Mouse (Mus musculus) brown adipose tissue, adult 24 weeks (tissue): ENCODE data around the gene Nags. TPM values are rescaled to one million over a fixed set of nuclear protein-coding genes. Genes with fewer than 3 reads are reported as not detected.

Experiments used
- H3K27ac ChIP-seq: fragments of 200-500 bp; replicated peaks from 2 replicates; pipeline ENCODE4 v1.5.1; 2012; ENCODE audit warnings: low read depth, mild to moderate bottlenecking, low read length
- H3K4me1 ChIP-seq: fragments of 200-500 bp; 2 replicates; pipeline ENCODE4 v1.6.1; 2012; ENCODE audit warnings: low read length, mixed read lengths; ENCODE audit not compliant: control insufficient read depth, insufficient read depth, insufficient read length
- H3K4me3 ChIP-seq: fragments of 200-500 bp; 2 replicates; pipeline ENCODE4 v1.5.1; 2012; ENCODE audit warnings: low read depth, mild to moderate bottlenecking, low read length, moderate library complexity; ENCODE audit not compliant: insufficient read depth
- polyA plus RNA-seq: library from polyadenylated mRNA; stranded (reverse); fragments of >200 nt; gene quantifications from 2 replicates; pipeline ENCODE4 v1.2.4, GENCODE M21; 2012; ENCODE audit not compliant: missing spikeins, insufficient read depth, insufficient read length

Gene Nags
- polyA plus RNA-seq: not detected in 2 replicates

GRCm38 (mm10) chr11:102145471-102146001 lies at the start of gene Nags:
Gene Nags, plus strand, starts transcription at chr11:102145513.
- Histone ChIP-seq H3K27ac (no peak within 1 kb of the TSS), H3K4me3 (peak within 1 kb of the TSS; percentile 19; the same call in 1 of the 2 replicates), H3K4me1 (no peaks in the 10 kb centered on the region; the same call in 1 of the 2 replicates)

GRCm38 (mm10) chr11:102095676-102096075 lies 49.6 kb upstream of the Nags start:
- Histone ChIP-seq H3K27ac (no peak overlapping the region), H3K4me1 (no peaks in the 10 kb centered on the region), H3K4me3 (no peak overlapping the region)

- Histone ChIP-seq H3K4me1 (no peaks in the 10 kb centered on the region), H3K27ac (no peak overlapping the region), H3K4me3 (no peak overlapping the region)
These were observed 48.9 kb upstream of the Nags start for GRCm38 (mm10) chr11:102096446-102096845.

- Histone ChIP-seq H3K27ac (no peak overlapping the region), H3K4me3 (peak overlapping the region; percentile 38), H3K4me1 (no peaks in the 10 kb centered on the region)
These were observed 48.4 kb upstream of the Nags start for GRCm38 (mm10) chr11:102096887-102097391.

GRCm38 (mm10) chr11:102101219-102101618 lies 44.1 kb upstream of the Nags start, which contains the start of gene Ppy:
Gene Ppy, minus strand, starts transcription at chr11:102101319.
- no peak within 1 kb of the TSS for H3K27ac ChIP-seq
- no peak within 1 kb of the TSS for H3K4me3 ChIP-seq
- H3K4me1 ChIP-seq: no peaks in the 10 kb centered on the region

GRCm38 (mm10) chr11:102102485-102103258 lies 42.6 kb upstream of the Nags start:
- Histone ChIP-seq H3K4me3 (no peak overlapping the region), H3K27ac (no peak overlapping the region), H3K4me1 (no peaks in the 10 kb centered on the region)

- Histone ChIP-seq H3K4me3 (no peak overlapping the region), H3K4me1 (no peaks in the 10 kb centered on the region), H3K27ac (no peak overlapping the region)
These were observed 38.4 kb upstream of the Nags start for GRCm38 (mm10) chr11:102106911-102107310.

GRCm38 (mm10) chr11:102107732-102108131 lies 37.6 kb upstream of the Nags start, which contains the start of gene Pyy:
Gene Pyy, minus strand, starts transcription at chr11:102107832.
- Histone ChIP-seq H3K4me1 (no peaks in the 10 kb centered on the region), H3K27ac (no peak within 1 kb of the TSS), H3K4me3 (no peak within 1 kb of the TSS)

GRCm38 (mm10) chr11:102111576-102111975 lies 33.7 kb upstream of the Nags start:
- Histone ChIP-seq H3K4me1 (no peaks in the 10 kb centered on the region), H3K27ac (no peak overlapping the region), H3K4me3 (no peak overlapping the region)

- H3K27ac ChIP-seq: no peak overlapping the region
- H3K4me1 ChIP-seq: no peaks in the 10 kb centered on the region
- no peak overlapping the region for H3K4me3 ChIP-seq
These were observed 29.1 kb upstream of the Nags start for GRCm38 (mm10) chr11:102116241-102116640.

GRCm38 (mm10) chr11:102117386-102117785 lies 27.9 kb upstream of the Nags start:
- no peak overlapping the region for H3K27ac ChIP-seq
- H3K4me3 ChIP-seq: no peak overlapping the region
- H3K4me1 ChIP-seq: no peaks in the 10 kb centered on the region

- Histone ChIP-seq H3K4me3 (no peak overlapping the region), H3K4me1 (no peaks in the 10 kb centered on the region), H3K27ac (no peak overlapping the region)
These were observed 10.8 kb upstream of the Nags start for GRCm38 (mm10) chr11:102134516-102134915.

- no peak overlapping the region for H3K27ac ChIP-seq
- no peak overlapping the region for H3K4me3 ChIP-seq
- no peaks in the 10 kb centered on the region for H3K4me1 ChIP-seq
These were observed 7.5 kb upstream of the Nags start for GRCm38 (mm10) chr11:102137625-102138446.

- H3K4me3 ChIP-seq: no peak overlapping the region
These were observed 6.9 kb upstream of the Nags start for GRCm38 (mm10) chr11:102138447-102138740.

GRCm38 (mm10) chr11:102140508-102140907 lies 4.8 kb upstream of the Nags start:
- no peak overlapping the region for H3K4me3 ChIP-seq
- H3K27ac ChIP-seq: no peak overlapping the region
- H3K4me1 ChIP-seq: no peaks in the 10 kb centered on the region

More at GRCm38 (mm10) chr11:102138447-102138740, 6.9 kb upstream of the Nags start:
- H3K4me1 ChIP-seq: no peaks in the 10 kb centered on the region
- no peak overlapping the region for H3K27ac ChIP-seq
